Mouse (Mus musculus) C2C12 (cell line): ENCODE measurements around the gene Dlec1. TPM values are rescaled to one million over a fixed set of nuclear protein-coding genes. Genes with fewer than 3 reads are reported as not detected.

ENCODE experiments used
- H3K27me3 ChIP-seq: one replicate; pipeline ENCODE4 v1.6.1; 2011; ENCODE audit not compliant: control insufficient read depth, insufficient read depth, insufficient read length
- H3K36me3 ChIP-seq: one replicate; pipeline ENCODE4 v1.6.1; 2011; ENCODE audit not compliant: control insufficient read depth, insufficient read depth
- H3K4me3 ChIP-seq: one replicate; pipeline ENCODE4 v1.5.1; 2011; ENCODE audit warnings: mild to moderate bottlenecking, control low read depth; ENCODE audit not compliant: poor library complexity, insufficient read depth, severe bottlenecking
- H3K79me2 ChIP-seq: one replicate; pipeline ENCODE4 v1.6.1; 2011; ENCODE audit not compliant: control insufficient read depth, insufficient read depth
- H3K79me3 ChIP-seq: one replicate; pipeline ENCODE4 v1.6.1; 2011; ENCODE audit warnings: low read depth, control low read depth
- H3ac ChIP-seq: one replicate; pipeline ENCODE3; 2011; ENCODE audit warnings: low read depth; ENCODE audit not compliant: control insufficient read depth, insufficient read length
- CEBPB ChIP-seq: IDR thresholded peaks from one replicate; pipeline ENCODE4 v1.6.1; 2011; ENCODE audit warnings: low read depth, mild to moderate bottlenecking, control low read depth, moderate library complexity
- CTCF ChIP-seq: IDR thresholded peaks from one replicate; pipeline ENCODE4 v1.5.1; 2011; ENCODE audit not compliant: control insufficient read depth, insufficient read depth, insufficient read length
- FOSL1 ChIP-seq: IDR thresholded peaks from one replicate; pipeline ENCODE4 v1.8.0; 2011; ENCODE audit warnings: mild to moderate bottlenecking, low read length; ENCODE audit not compliant: poor library complexity, insufficient read depth, severe bottlenecking
- MAX ChIP-seq: IDR thresholded peaks from one replicate; pipeline ENCODE4 v1.6.1; 2011; ENCODE audit warnings: mild to moderate bottlenecking, control low read depth
- MYOD1 ChIP-seq: IDR thresholded peaks from one replicate; pipeline ENCODE4 v1.6.1; 2011; ENCODE audit warnings: low read depth; ENCODE audit not compliant: control insufficient read depth, insufficient read length
- MYOG ChIP-seq: IDR thresholded peaks from one replicate; pipeline ENCODE4 v1.6.1; 2011; ENCODE audit not compliant: control insufficient read depth, insufficient read length; ENCODE audit errors: extremely low read depth
- USF1 ChIP-seq: IDR thresholded peaks from one replicate; pipeline ENCODE4 v1.6.1; 2011; ENCODE audit warnings: low read depth, mild to moderate bottlenecking, control low read depth, moderate library complexity
- polyA plus RNA-seq: library from polyadenylated mRNA; unstranded; fragments of >200 nt; fragmentation: generic; extraction: Trizol; gene quantifications from one replicate; pipeline ENCODE4 v1.2.1, GENCODE M21; 2012; ENCODE audit warnings: missing spikeins

Dlec1 gene
- polyA plus RNA-seq, 1 experiment = 0.01 TPM

- H3K79me3 ChIP-seq = no peaks in the 10 kb centered on the region
- H3ac ChIP-seq = no peak overlapping the region
- no peak for TF ChIP-seq CEBPB
- no peak for TF ChIP-seq MYOG
- no peak for TF ChIP-seq CTCF
- no peak for TF ChIP-seq USF1
- TF ChIP-seq MYOD1 = no peak
- TF ChIP-seq MAX = no peak
- TF ChIP-seq FOSL1 = no peak
- H3K4me3 ChIP-seq = no peak overlapping the region
- no peaks in the 10 kb centered on the region for H3K79me2 ChIP-seq
- peaks cover 9% of the 10 kb centered on the region for H3K27me3 ChIP-seq
- no peaks in the 10 kb centered on the region for H3K36me3 ChIP-seq
These were observed 38.0 kb upstream of the Dlec1 start for GRCm38 (mm10) chr9:119064296-119064695.

- peak; percentile 91 for TF ChIP-seq CTCF
- no peak for TF ChIP-seq CEBPB
- Histone ChIP-seq H3K79me2 (no peaks in the 10 kb centered on the region), H3K79me3 (no peaks in the 10 kb centered on the region), H3K27me3 (peaks cover 9% of the 10 kb centered on the region), H3K4me3 (no peak overlapping the region), H3ac (no peak overlapping the region), H3K36me3 (no peaks in the 10 kb centered on the region)
These were observed 34.7 kb upstream of the Dlec1 start for GRCm38 (mm10) chr9:119067601-119068000.

- TF ChIP-seq MAX = no peak
- TF ChIP-seq CEBPB = no peak
- TF ChIP-seq FOSL1 = no peak
- TF ChIP-seq MYOG = no peak
- no peak for TF ChIP-seq MYOD1
- Histone ChIP-seq H3K27me3 (peaks cover 9% of the 10 kb centered on the region), H3K4me3 (no peak overlapping the region), H3ac (no peak overlapping the region), H3K79me3 (no peaks in the 10 kb centered on the region), H3K79me2 (no peaks in the 10 kb centered on the region), H3K36me3 (no peaks in the 10 kb centered on the region)
These were observed 34.0 kb upstream of the Dlec1 start for GRCm38 (mm10) chr9:119068266-119068665.

GRCm38 (mm10) chr9:119070173-119070825 is 32.0 kb upstream of the Dlec1 start:
- H3K79me3 ChIP-seq = no peaks in the 10 kb centered on the region
- TF ChIP-seq CTCF (no peak), CEBPB (no peak), MYOD1 (no peak), MYOG (no peak), USF1 (no peak), FOSL1 (no peak), MAX (no peak)
- no peak overlapping the region for H3ac ChIP-seq
- H3K36me3 ChIP-seq = no peaks in the 10 kb centered on the region
- peaks cover 5% of the 10 kb centered on the region for H3K27me3 ChIP-seq
- no peak overlapping the region for H3K4me3 ChIP-seq
- H3K79me2 ChIP-seq = no peaks in the 10 kb centered on the region

- TF ChIP-seq MYOD1 (no peak), MAX (no peak), CEBPB (no peak)
- Histone ChIP-seq H3K36me3 (no peaks in the 10 kb centered on the region), H3K79me2 (no peaks in the 10 kb centered on the region), H3K27me3 (no peaks in the 10 kb centered on the region), H3K79me3 (no peaks in the 10 kb centered on the region), H3K4me3 (no peak overlapping the region), H3ac (no peak overlapping the region)
These were observed 30.5 kb upstream of the Dlec1 start for GRCm38 (mm10) chr9:119071786-119072185.

- H3K27me3 ChIP-seq = no peaks in the 10 kb centered on the region
- H3K36me3 ChIP-seq = no peaks in the 10 kb centered on the region
- TF ChIP-seq MYOG = no peak
- TF ChIP-seq CTCF = no peak
- no peak for TF ChIP-seq MAX
- no peak for TF ChIP-seq USF1
- TF ChIP-seq FOSL1 = no peak
- no peak for TF ChIP-seq CEBPB
- no peak for TF ChIP-seq MYOD1
These were observed 28.9 kb upstream of the Dlec1 start for GRCm38 (mm10) chr9:119073184-119073895.

More at GRCm38 (mm10) chr9:119073184-119073895, 28.9 kb upstream of the Dlec1 start:
- no peak overlapping the region for H3ac ChIP-seq
- no peak overlapping the region for H3K4me3 ChIP-seq
- no peaks in the 10 kb centered on the region for H3K79me3 ChIP-seq
- no peaks in the 10 kb centered on the region for H3K79me2 ChIP-seq
